In genomic region chr5:75247070-75247740, GRCm38 (mm10) we compare ENCODE assay signal across 8 mouse cellular contexts.
A peak's percentile ranks its signal among the peaks of the same experiment; 100 is the strongest.
DNase-seq lines count a peak whose midpoint lies in the region; ATAC-seq and TF ChIP-seq lines count a peak whose summit lies in the region.

No protein-coding gene starts in this region.

- H3K9me3 ChIP-seq in limb, embryonic 11.5 days (ENCODE audit: control insufficient read depth, low read length) = no peaks in the 10 kb centered on the region

- no peaks in the 10 kb centered on the region for H3K36me3 ChIP-seq in limb, embryonic 11.5 days (ENCODE audit: control insufficient read depth, insufficient read depth, low read length)
- H3K36me3 ChIP-seq in kidney, adult 2 months (ENCODE audit: control insufficient read depth, insufficient read depth, low read length) = no peaks in the 10 kb centered on the region

- ATAC-seq in limb, embryonic 11.5 days (ENCODE audit: insufficient number of reproducible peaks, low FRiP score, low TSS enrichment, low read depth) = no peak
- no peak for ATAC-seq in CD4-positive, CD25-positive, alpha-beta regulatory T cell, adult 4 months

- H3K9ac ChIP-seq in limb, embryonic 11.5 days (ENCODE audit: low read length) = no peak overlapping the region

- H3K27ac ChIP-seq in limb, embryonic 11.5 days (replicated peaks; ENCODE audit: low read depth, low read length) = no peak overlapping the region
- H3K27ac ChIP-seq in kidney, adult 2 months (ENCODE audit: insufficient read depth, low read depth, low read length) = no peak overlapping the region

- peak overlapping the region; percentile 4; the same call in 1 of the 2 replicates for H3K4me2 ChIP-seq in limb, embryonic 11.5 days (ENCODE audit: low read depth, severe bottlenecking)

- WGBS in limb, embryonic 11.5 days = 39% methylated on average over 25 of the region's 25 CpGs
- WGBS in kidney, adult 2 months = 40% methylated on average over 25 of the region's 25 CpGs

- no peak overlapping the region for H3K4me3 ChIP-seq in limb, embryonic 11.5 days (ENCODE audit: low read depth, low read length)
- no peak overlapping the region for H3K4me3 ChIP-seq in kidney, adult 2 months (ENCODE audit: insufficient read depth, low read depth, low read length)

- no peak for TF ChIP-seq POLR2A in kidney, adult 2 months (IDR thresholded peaks at IDR 0.05; ENCODE audit: low read depth, low read length)

- H3K27me3 ChIP-seq in limb, embryonic 11.5 days (ENCODE audit: control insufficient read depth, insufficient read depth, low read length) = no peaks in the 10 kb centered on the region
- no peaks in the 10 kb centered on the region for H3K27me3 ChIP-seq in kidney, adult 2 months (replicated peaks; ENCODE audit: control insufficient read depth, insufficient read depth, low read length)

- peak; percentile 6 to 9 for DNase-seq in cerebellum, postnatal 25 days
- no peak for DNase-seq in cerebellum, postnatal 36 days
- peak; percentile 55 for DNase-seq in retina, postnatal 1 day
- DNase-seq in retina, embryonic 14.5 days (ENCODE audit: low spot score) = no peak
- DNase-seq in limb, embryonic 11.5 days (ENCODE audit: low spot score) = peak; percentile 27
- no peak for DNase-seq in kidney, adult 2 months
- DNase-seq in urinary bladder, postnatal 25 days (ENCODE audit: low spot score) = no peak

- H3K4me1 ChIP-seq in limb, embryonic 11.5 days (ENCODE audit: control insufficient read depth, insufficient read depth, low read length) = 0 out of 2 replicates have a peak, but pooled peaks cover 4% of the 10 kb centered on the region
- H3K4me1 ChIP-seq in kidney, adult 2 months (ENCODE audit: control insufficient read depth, insufficient read depth, low read length) = no peaks in the 10 kb centered on the region

- TF ChIP-seq CTCF in kidney, adult 2 months (conservative IDR thresholded peaks at IDR 0.05; ENCODE audit: insufficient read depth, insufficient read length, low read depth, low read length) = no peak

Comparison
In these comparisons a context has a peak if more than half of its experiments do, and no peak if none do; other contexts are left out.
1. DNase-seq: peak in cerebellum, postnatal 25 days (2 of 2), retina, postnatal 1 day (single experiment) and limb, embryonic 11.5 days (single experiment); none in cerebellum, postnatal 36 days (0 of 2), retina, embryonic 14.5 days (single experiment), kidney, adult 2 months (single experiment) and urinary bladder, postnatal 25 days (single experiment).